Mouse (Mus musculus) central nervous system, embryonic 18 days (tissue): ENCODE data around the gene Olfr275. TPM values are rescaled to one million over a fixed set of nuclear protein-coding genes. Genes with fewer than 3 reads are reported as not detected.

Experiments used
- polyA plus RNA-seq: library from polyadenylated mRNA; depleted of rRNA; stranded (reverse); fragments of >200 nt; gene quantifications from 2 replicates; pipeline ENCODE4 v1.2.3, GENCODE M21; 2012; rRNA removed

The Olfr275 gene
- polyA plus RNA-seq, result not detected in 2 replicates

DNA sequence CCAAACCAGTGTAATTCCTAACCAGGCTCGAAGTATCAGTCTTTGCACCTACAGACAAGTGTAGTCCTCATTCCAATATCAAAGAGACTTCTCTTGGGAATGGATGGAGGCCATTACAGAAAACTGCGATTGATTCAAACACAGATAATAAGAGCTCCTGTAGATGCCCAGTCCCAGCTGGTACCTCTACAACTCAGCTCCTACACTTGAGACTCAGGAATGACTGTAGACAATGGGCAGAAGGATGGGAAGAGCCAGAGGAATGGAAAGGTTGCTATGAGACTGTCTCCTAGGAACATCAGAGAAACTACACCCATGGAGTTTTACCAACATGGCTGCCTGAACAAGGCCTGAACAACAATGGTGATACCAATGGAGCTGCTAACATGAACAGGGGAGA, at the start of gene Olfr275:
Gene Olfr275, plus strand, starts transcription at position 301 of the 400 bp plus-strand sequence.

DNA sequence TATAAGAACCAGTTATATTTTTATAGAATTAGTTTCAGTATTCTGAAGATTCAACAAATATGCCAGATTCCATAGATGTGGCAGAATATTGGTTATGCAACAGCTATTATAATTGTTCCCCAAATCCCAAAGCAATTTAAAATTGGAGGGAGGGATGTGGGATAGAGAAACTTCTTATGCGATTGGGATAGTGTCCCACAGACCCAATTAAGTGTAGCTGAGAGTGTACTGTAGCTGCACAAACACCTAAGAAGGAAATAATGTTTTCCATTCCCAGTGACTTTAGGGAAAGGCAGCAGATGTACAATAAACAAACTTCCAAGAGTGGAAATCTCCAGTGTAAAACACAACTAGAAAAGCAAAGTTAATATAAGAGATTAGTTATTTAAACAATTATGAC, 44.7 kb downstream of the Olfr275 start, which contains the start of gene Olfr273:
Gene Olfr273, minus strand, starts transcription at position 101 of the 400 bp plus-strand sequence.

Other genes with a start within 250 kb of the Olfr275 start
- gene Toporsl, start 218.3 kb upstream of the Olfr275 start, polyA plus RNA-seq, result not detected in 2 replicates
- not detected in 2 replicates for gene Olfr273, start 44.6 kb downstream of the Olfr275 start, polyA plus RNA-seq
- not detected in 2 replicates for gene Olfr272, start 104.6 kb downstream of the Olfr275 start, polyA plus RNA-seq
- not detected in 2 replicates for gene Olfr270, start 149.9 kb downstream of the Olfr275 start, polyA plus RNA-seq
- not detected in 2 replicates for gene Nipsnap3a, start 174.7 kb downstream of the Olfr275 start, polyA plus RNA-seq
- gene Nipsnap3b, start 197.3 kb downstream of the Olfr275 start, polyA plus RNA-seq, result 83.8 and 86.8 TPM in 2 replicates